Mouse (Mus musculus): Measurements from ENCODE around the gene Atp6v1fnb. TPM values are rescaled to one million over a fixed set of nuclear protein-coding genes. Genes with fewer than 3 reads are reported as not detected.

The Atp6v1fnb gene
- polyA plus RNA-seq, 1 experiment from 2014 or later, result not detected

DNA sequence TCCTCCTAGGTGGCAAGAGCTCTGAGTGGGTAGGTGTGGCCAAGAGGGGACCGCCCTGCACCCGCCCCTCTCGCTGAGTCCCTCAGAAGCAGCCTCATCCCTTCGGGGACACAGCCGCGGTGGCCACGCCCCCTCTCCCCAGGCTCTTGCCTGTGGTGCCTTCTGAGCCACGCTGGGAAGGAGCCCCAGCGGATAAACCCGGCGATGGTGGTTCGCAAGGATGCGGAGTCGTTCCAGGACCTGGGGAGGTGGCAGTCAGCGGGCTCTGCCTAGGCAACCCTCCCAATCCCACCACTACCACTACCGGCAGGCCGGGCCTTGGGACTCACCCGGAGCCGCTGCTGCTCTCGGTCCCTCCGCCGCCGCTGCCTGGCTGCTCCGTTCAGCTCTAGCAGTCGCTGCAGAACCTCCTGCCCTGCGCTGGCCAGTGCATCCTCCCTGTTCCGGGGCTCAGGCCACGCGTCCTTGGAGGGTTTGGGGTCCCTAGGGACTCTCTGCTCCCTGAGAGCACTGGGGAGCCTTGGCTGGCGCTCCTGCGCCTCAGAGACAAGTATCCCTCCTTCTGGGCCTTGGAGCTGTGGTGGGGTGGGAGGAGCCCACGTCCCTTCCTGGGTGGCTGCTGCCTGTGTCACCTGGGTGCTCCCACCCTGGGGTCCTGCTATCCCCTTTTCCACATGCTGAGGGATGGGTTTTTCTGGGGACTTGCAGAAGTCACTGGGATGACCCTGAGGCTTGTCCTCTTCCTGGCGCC, 2.9 kb downstream of the Atp6v1fnb start:
- peaks cover 7% of the 10 kb centered on the region for H3K4me1 ChIP-seq
- no peaks in the 10 kb centered on the region for H3K27me3 ChIP-seq
- peak overlapping the region; percentile 76 for H3K4me2 ChIP-seq
- peak overlapping the region; percentile 23; the same call in 1 of the 2 replicates for H3K9ac ChIP-seq
- ATAC-seq (ENCODE audit: borderline replicate concordance, extremely low read depth, low FRiP score, low TSS enrichment), result peak; percentile 94
- whole genome bisulfite sequencing, result 2% methylated on average over 33 of the region's 33 CpGs
- no peak overlapping the region for H3K27ac ChIP-seq
- peaks cover 8% of the 10 kb centered on the region for H3K36me3 ChIP-seq
- peak overlapping the region; percentile 44 for H3K4me3 ChIP-seq
- H3K9me3 ChIP-seq, result no peaks in the 10 kb centered on the region

DNA sequence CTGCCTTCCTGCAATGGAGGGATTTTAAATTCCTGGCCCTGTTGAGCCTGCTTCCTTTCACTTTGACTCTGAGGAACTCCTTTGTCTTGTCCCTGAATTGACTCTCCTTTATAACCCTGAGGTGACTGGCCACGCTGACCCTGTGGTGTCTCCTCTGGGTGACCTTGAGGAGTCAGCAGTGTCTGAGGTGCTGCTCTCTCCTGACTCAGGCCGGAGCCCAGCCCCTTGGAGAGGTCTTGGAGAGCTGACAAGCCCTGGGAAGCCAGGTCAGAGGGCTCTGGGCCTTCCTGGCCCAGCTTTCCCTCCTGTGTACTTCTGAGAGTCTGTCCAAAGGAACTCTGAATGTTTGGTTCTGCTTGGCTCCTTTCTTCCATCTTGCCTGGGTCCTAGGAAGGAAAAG, 3.5 kb downstream of the Atp6v1fnb start:
- Histone ChIP-seq H3K4me3 (no peak overlapping the region), H3K27ac (no peak overlapping the region), H3K36me3 (peaks cover 8% of the 10 kb centered on the region), H3K27me3 (no peaks in the 10 kb centered on the region), H3K4me2 (no peak overlapping the region), H3K9me3 (no peaks in the 10 kb centered on the region), H3K9ac (no peak overlapping the region), H3K4me1 (peaks cover 6% of the 10 kb centered on the region)
- 58% methylated on average over 2 of the region's 2 CpGs for WGBS
- ATAC-seq (ENCODE audit: borderline replicate concordance, extremely low read depth, low FRiP score, low TSS enrichment), result no peak

DNA sequence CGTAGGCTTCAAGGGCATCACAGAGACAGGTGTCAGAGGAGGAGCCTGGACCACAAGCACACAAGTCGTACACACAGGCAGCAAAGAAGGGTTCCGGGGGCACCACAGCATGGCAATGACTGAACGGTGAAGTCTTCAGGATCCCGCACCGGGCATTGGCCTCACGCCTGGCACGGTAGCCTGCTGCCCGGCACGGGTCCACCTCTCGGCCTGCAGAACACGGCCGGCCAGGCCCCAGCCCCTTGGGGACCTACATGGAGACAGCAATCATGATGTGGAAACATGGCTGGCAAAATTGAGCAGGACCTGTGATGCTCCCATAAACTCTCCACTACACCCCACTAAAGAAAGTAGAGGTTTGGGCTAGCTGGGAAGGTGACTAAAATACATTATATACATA, 11.5 kb downstream of the Atp6v1fnb start:
- 95% methylated on average over 13 of the region's 13 CpGs for WGBS

DNA sequence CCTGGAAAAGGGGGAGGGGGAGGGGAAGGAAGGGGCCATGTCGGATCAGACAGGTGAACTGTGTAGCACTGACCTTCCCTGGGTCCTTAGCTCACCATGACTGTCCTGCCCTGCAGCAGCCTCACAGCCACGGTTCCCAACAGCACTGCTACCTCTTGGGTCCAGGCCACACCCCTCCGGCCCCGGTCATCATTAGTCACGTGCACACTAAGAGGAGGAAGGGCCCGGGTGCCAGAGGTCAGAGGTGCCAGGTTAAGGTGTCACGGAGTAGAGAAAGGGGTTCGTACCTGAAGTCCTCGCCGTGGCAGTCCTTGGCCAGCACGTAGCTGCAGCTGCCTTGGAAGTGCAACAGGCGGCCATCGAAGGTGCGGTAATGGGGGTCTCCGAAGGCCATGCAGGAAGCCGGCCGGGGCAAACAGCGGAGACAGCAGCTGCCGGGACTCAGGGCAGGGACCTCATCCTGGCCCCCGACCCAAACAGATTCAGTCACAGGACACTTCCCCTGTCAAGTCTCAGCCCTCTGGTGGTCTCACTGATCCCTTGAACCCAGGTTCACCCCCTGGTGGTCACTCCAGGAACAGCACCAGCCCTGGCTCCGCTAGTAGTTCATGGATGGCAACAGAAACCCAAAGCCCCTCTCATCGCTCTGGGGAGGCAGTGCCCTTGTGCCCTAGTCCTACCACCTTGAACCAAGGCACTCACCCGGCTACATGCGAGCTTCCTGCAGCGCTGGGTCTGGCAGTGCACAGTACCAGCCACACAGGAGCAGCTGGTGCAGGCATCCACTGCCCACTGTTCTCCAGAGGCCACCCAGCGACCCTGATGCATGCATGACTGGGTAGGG, 13.7 kb downstream of the Atp6v1fnb start:
- 7% methylated on average over 26 of the region's 26 CpGs for WGBS
- H3K4me2 ChIP-seq, result peak overlapping the region; percentile 87

More for the DNA sequence above, 11.5 kb downstream of the Atp6v1fnb start:
- Histone ChIP-seq H3K27ac (no peak overlapping the region), H3K4me1 (no peaks in the 10 kb centered on the region; the same call in 1 of the 2 replicates), H3K9me3 (no peaks in the 10 kb centered on the region), H3K27me3 (no peaks in the 10 kb centered on the region), H3K4me2 (no peak overlapping the region), H3K36me3 (no peaks in the 10 kb centered on the region), H3K4me3 (no peak overlapping the region), H3K9ac (no peak overlapping the region)
- ATAC-seq (ENCODE audit: borderline replicate concordance, extremely low read depth, low FRiP score, low TSS enrichment), result no peak

DNA sequence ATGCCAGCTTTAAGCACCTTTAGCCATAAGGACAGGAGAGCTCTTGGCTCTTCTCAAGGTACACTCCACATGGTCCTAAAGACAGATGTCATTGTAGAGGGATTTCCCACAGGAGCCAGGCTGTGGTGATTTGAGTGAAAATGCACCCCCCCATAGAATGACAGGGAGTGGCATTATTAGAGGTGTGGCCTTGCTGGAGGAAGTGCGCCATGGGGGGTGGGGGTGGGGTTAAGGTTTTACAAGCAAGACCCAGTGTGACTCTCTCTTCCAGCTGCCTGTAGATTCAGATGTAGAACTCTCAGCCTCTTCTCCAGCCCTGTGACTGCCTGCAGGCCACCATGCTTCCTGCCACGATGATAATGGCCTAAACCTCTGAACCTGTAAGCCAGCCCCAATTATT, 14.7 kb downstream of the Atp6v1fnb start:
- Histone ChIP-seq H3K4me3 (no peak overlapping the region), H3K27me3 (no peaks in the 10 kb centered on the region), H3K9me3 (no peaks in the 10 kb centered on the region), H3K9ac (no peak overlapping the region), H3K36me3 (no peaks in the 10 kb centered on the region), H3K4me1 (no peaks in the 10 kb centered on the region; the same call in 1 of the 2 replicates), H3K27ac (no peak overlapping the region), H3K4me2 (no peak overlapping the region)
- 48% methylated on average over 2 of the region's 2 CpGs for WGBS
- no peak for ATAC-seq (ENCODE audit: borderline replicate concordance, extremely low read depth, low FRiP score, low TSS enrichment)

More for the DNA sequence above, 13.7 kb downstream of the Atp6v1fnb start:
- Histone ChIP-seq H3K27ac (no peak overlapping the region), H3K9ac (peak overlapping the region; percentile 33; the same call in 1 of the 2 replicates), H3K4me1 (no peaks in the 10 kb centered on the region; the same call in 1 of the 2 replicates), H3K9me3 (no peaks in the 10 kb centered on the region), H3K27me3 (no peaks in the 10 kb centered on the region), H3K4me3 (peak overlapping the region; percentile 42), H3K36me3 (no peaks in the 10 kb centered on the region)
- ATAC-seq (ENCODE audit: borderline replicate concordance, extremely low read depth, low FRiP score, low TSS enrichment), result peak; percentile 50

DNA sequence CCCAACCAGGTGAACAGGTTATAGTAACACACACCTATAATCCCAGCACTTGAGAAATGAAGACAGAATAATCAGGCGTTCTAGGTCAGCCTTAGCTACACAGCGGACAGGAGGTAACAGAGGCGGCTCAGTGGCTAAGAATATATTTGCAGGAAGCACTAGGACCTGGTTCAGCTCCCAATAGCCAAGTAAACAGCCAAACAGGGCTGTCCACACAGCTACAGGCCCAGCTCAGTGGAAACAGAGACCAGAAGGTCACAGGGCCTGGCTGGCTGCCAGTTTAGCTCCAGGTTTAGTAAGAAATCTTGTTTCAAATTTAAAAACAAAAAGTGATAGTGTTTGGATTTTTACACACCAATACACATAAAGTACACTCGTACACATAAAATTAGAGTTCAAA, 22.9 kb downstream of the Atp6v1fnb start:
- H3K27ac ChIP-seq, result no peak overlapping the region
- no peak overlapping the region for H3K9ac ChIP-seq
- 79% methylated on average over 4 of the region's 4 CpGs for WGBS
- no peaks in the 10 kb centered on the region for H3K9me3 ChIP-seq
- H3K4me2 ChIP-seq, result no peak overlapping the region
- no peaks in the 10 kb centered on the region for H3K4me1 ChIP-seq
- ATAC-seq (ENCODE audit: borderline replicate concordance, extremely low read depth, low FRiP score, low TSS enrichment), result no peak
- peaks cover 2% of the 10 kb centered on the region; the same call in 1 of the 2 replicates for H3K36me3 ChIP-seq
- H3K27me3 ChIP-seq, result peaks cover 16% of the 10 kb centered on the region
- no peak overlapping the region for H3K4me3 ChIP-seq

DNA sequence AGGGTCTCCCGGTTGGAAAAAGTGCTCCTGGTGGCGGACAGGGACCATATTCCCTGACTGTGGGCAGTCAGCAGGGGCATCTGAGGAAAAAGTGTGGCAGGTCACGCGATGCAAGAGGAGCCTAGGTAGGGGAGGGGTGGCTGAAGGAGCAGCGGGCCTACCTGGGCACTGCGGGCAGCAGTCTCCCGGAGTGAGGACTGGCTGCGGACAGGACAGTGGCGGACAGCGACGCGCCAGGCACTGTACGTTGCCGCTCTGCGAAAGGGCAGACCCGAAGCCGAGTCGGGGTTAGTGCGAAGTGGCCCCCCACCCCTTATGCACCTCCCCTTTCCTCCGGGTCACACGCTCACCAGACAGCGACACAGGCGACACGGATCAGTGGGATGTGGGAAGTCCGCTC, 25.0 kb downstream of the Atp6v1fnb start:
- 0 out of 2 replicates have a peak, but pooled peaks have one; percentile 28 for ATAC-seq (ENCODE audit: borderline replicate concordance, extremely low read depth, low FRiP score, low TSS enrichment)
- H3K4me2 ChIP-seq, result no peak overlapping the region

DNA sequence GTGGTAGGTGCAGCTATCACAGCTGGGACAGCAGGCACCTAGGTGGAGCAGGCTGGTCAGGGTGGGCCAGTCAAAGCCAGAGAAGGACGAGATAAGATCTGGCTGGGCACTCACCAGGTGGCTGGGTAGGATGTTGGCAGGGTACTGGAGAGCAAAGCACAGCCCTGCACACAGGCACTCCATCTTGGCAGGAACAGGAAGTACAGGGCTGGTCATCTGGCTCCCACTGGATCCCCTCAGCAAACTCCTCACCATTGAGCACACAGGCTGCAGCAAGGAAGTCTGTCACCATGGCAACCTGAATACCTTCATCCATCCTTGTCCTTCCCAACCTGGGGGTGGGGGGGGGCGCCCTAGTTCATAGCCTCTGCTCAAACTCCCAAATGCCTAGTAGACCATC, 26.6 kb downstream of the Atp6v1fnb start:
- Histone ChIP-seq H3K27ac (no peak overlapping the region), H3K9me3 (no peaks in the 10 kb centered on the region), H3K4me2 (no peak overlapping the region), H3K4me1 (no peaks in the 10 kb centered on the region), H3K9ac (no peak overlapping the region), H3K27me3 (peaks cover 16% of the 10 kb centered on the region), H3K36me3 (peaks cover 2% of the 10 kb centered on the region; the same call in 1 of the 2 replicates), H3K4me3 (no peak overlapping the region)
- no peak for ATAC-seq (ENCODE audit: borderline replicate concordance, extremely low read depth, low FRiP score, low TSS enrichment)
- 32% methylated on average over 2 of the region's 2 CpGs for WGBS

More for the DNA sequence above, 25.0 kb downstream of the Atp6v1fnb start:
- Histone ChIP-seq H3K9me3 (no peaks in the 10 kb centered on the region), H3K9ac (no peak overlapping the region), H3K4me3 (no peak overlapping the region), H3K36me3 (peaks cover 2% of the 10 kb centered on the region; the same call in 1 of the 2 replicates), H3K4me1 (no peaks in the 10 kb centered on the region), H3K27me3 (peaks cover 16% of the 10 kb centered on the region), H3K27ac (no peak overlapping the region)
- WGBS, result 30% methylated on average over 25 of the region's 25 CpGs

DNA sequence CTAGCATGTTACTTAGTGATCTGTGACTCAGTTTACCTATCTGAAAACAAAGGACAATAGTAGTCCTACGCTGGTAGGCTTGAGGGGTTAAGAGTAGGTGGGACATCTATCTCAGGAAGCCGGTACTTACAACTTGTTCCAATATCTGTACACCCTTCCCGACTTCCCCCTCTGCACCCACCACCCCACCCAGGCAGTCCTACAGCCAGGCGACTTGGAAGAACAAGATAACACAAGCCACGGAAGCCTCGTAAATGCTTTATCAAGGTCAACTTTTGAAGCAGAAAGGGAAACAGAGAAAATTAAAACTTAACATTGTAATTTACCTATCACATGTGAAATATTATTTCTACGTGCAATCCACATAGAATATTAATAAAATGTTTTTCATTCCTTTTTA, 28.9 kb downstream of the Atp6v1fnb start:
- H3K27me3 ChIP-seq, result peaks cover 16% of the 10 kb centered on the region

DNA sequence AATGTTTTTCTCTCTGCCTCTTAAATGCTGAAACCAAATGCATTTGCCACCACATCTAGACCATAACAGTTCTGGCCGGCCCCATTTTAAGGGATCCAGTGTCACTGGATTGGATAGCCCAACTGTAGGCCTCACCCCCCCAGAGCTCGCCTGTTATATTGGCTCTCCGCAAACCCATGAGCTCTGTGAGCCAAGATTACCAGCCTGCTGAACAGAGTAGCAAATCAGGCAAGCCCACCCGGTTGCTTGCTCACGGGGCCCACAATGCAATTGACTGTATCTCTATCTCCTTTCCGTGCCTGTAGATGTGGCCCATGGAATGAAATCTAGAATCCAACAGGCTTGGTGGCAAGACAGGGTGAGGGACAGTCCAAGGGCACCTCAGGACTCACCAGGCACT, 29.6 kb downstream of the Atp6v1fnb start:
- no peaks in the 10 kb centered on the region for H3K9me3 ChIP-seq
- peaks cover 13% of the 10 kb centered on the region for H3K27me3 ChIP-seq
- no peak overlapping the region for H3K27ac ChIP-seq
- 91% methylated on average over 6 of the region's 6 CpGs for WGBS
- no peak overlapping the region for H3K4me3 ChIP-seq
- no peak overlapping the region for H3K9ac ChIP-seq
- no peak for ATAC-seq (ENCODE audit: borderline replicate concordance, extremely low read depth, low FRiP score, low TSS enrichment)
- H3K4me2 ChIP-seq, result no peak overlapping the region
- H3K4me1 ChIP-seq, result no peaks in the 10 kb centered on the region
- H3K36me3 ChIP-seq, result peaks cover 2% of the 10 kb centered on the region; the same call in 1 of the 2 replicates

More for the DNA sequence above, 28.9 kb downstream of the Atp6v1fnb start:
- Histone ChIP-seq H3K4me3 (no peak overlapping the region), H3K4me2 (no peak overlapping the region), H3K36me3 (peaks cover 2% of the 10 kb centered on the region; the same call in 1 of the 2 replicates), H3K9ac (no peak overlapping the region), H3K27ac (no peak overlapping the region), H3K4me1 (no peaks in the 10 kb centered on the region), H3K9me3 (no peaks in the 10 kb centered on the region)
- 88% methylated on average over 7 of the region's 7 CpGs for WGBS
- ATAC-seq (ENCODE audit: borderline replicate concordance, extremely low read depth, low FRiP score, low TSS enrichment), result no peak

DNA sequence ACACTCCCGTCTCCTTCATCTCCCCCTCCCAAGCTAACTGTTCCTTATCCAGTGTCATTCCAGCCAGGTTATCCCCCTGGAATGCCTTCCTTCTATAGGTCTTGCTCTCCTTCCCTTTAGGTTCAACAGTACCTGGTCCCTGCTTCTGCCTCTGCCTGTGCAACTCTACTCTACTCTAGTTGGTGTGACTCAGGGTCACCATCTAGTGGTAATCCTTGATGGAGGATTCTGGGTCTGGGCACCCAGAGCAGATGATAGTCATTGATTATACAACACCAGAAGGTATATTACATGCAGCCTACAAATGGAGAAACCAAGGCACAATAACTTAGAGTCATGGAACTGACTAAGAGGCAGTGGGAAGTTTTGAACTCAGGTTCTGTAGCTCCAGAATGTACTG, 30.4 kb downstream of the Atp6v1fnb start:
- Histone ChIP-seq H3K36me3 (peaks cover 2% of the 10 kb centered on the region; the same call in 1 of the 2 replicates), H3K9ac (no peak overlapping the region), H3K4me2 (no peak overlapping the region), H3K9me3 (no peaks in the 10 kb centered on the region), H3K27ac (no peak overlapping the region), H3K4me1 (peaks cover 3% of the 10 kb centered on the region; the same call in 1 of the 2 replicates), H3K27me3 (peaks cover 8% of the 10 kb centered on the region), H3K4me3 (no peak overlapping the region)
- 100% methylated on average over 1 of the region's 1 CpGs for WGBS
- ATAC-seq (ENCODE audit: borderline replicate concordance, extremely low read depth, low FRiP score, low TSS enrichment), result no peak

Data from lung, embryonic 15.5 days (tissue).